Mouse (Mus musculus) kidney, postnatal 0 days (tissue): Measurements from ENCODE around the gene Cep57l1. TPM values are rescaled to one million over a fixed set of nuclear protein-coding genes. Genes with fewer than 3 reads are reported as not detected.
"Not testable (repeated sequence)": the region's sequence is repeated elsewhere in the genome, so short reads cannot be mapped to it uniquely, and the experiment has no call there.

Source experiments
- ATAC-seq: fragments of 200-750 bp; cut with Nextera tagmentation; replicated peaks from 2 replicates; pipeline ENCODE4 v1.8.0; 2017; ENCODE audit warnings: low read depth, moderate number of reproducible peaks, moderate TSS enrichment, moderate library complexity; ENCODE audit not compliant: low FRiP score
- DNase-seq: peaks from one replicate; pipeline ENCODE4 v3.0.0-alpha.2; 2016; ENCODE audit warnings: low spot score
- H3K27ac ChIP-seq: fragments of 300-500 bp; sonication (generic); 2 replicates; pipeline ENCODE4 v1.5.1; 2014; ENCODE audit warnings: mild to moderate bottlenecking
- H3K27me3 ChIP-seq: fragments of 300-500 bp; sonication (generic); 2 replicates; pipeline ENCODE4 v1.6.1; 2014; ENCODE audit warnings: low read length, mixed read lengths; ENCODE audit not compliant: insufficient read depth
- H3K36me3 ChIP-seq: fragments of 300-500 bp; sonication (generic); 2 replicates; pipeline ENCODE4 v1.6.1; 2014; ENCODE audit warnings: low read length, mixed read lengths; ENCODE audit not compliant: insufficient read depth
- H3K4me1 ChIP-seq: fragments of 300-500 bp; sonication (generic); replicated peaks from 2 replicates; pipeline ENCODE4 v1.6.1; 2014; ENCODE audit warnings: antibody characterized with exemption, low read length, mixed read lengths; ENCODE audit not compliant: insufficient read depth
- H3K4me2 ChIP-seq: fragments of 300-500 bp; sonication (generic); 2 replicates; pipeline ENCODE4 v1.6.1; 2014; ENCODE audit warnings: mild to moderate bottlenecking, low read length, moderate library complexity, mixed read lengths
- H3K4me3 ChIP-seq: fragments of 300-500 bp; sonication (generic); replicated peaks from 2 replicates; pipeline ENCODE4 v1.5.1; 2014; ENCODE audit warnings: low read depth, low read length
- H3K9ac ChIP-seq: fragments of 300-500 bp; sonication (generic); 2 replicates; pipeline ENCODE4 v1.6.1; 2014; ENCODE audit warnings: low read depth, low read length
- H3K9me3 ChIP-seq: fragments of 300-500 bp; sonication (generic); replicated peaks from 2 replicates; pipeline ENCODE4 v1.6.1; 2016; ENCODE audit warnings: low read length, inconsistent platforms, mixed read lengths
- CTCF ChIP-seq: IDR thresholded peaks from 2 replicates; pipeline ENCODE4 v1.5.1; 2016; ENCODE audit warnings: antibody characterized with exemption, low read depth, mild to moderate bottlenecking, moderate library complexity
- WGBS: fragments of 180-500 bp; shearing (Covaris S2); extraction: QIAGEN DNeasy Blood & Tissue Kit; methylation state at CpG from one replicate; pipeline ENCODE4 v1.1.7; 2014; 5-methylcytosine and 5-hydroxymethylcytosine counted together
- polyA plus RNA-seq: library from polyadenylated mRNA; unstranded; fragments of >200 nt; fragmentation: Nextera tagmentation; extraction: Ambion mirVana; gene quantifications from 2 replicates; pipeline ENCODE4 v1.2.1, GENCODE M21; 2015

The Cep57l1 gene
- polyA plus RNA-seq, 1 experiment from 2014 or later = 10.1 TPM

GRCm38 (mm10) chr10:41825996-41826395 is 16.3 kb upstream of the Cep57l1 start:
- no peak overlapping the region for H3K4me2 ChIP-seq
- no peak for ATAC-seq

DNA sequence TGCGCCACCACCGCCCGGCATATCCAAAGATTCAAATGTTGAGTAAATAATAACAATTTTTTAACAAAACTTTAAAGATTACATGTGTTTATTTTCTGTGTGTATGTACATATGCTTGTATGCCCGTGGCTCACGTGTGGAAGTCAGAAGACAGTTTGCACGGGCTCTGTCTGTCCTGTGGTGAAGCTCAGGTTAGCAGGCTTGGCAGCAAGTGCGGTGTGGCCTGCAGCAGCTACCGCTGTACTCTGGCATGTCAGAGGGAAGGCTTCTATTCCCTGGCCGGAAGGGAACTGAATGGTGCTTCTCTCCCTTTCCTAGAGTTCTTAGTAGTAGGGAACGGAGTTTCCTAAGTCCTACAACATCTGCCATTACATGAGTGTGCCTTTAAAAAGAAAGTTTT is 15.4 kb upstream of the Cep57l1 start:
- TF ChIP-seq CTCF = no peak
- no peaks in the 10 kb centered on the region for H3K27me3 ChIP-seq
- no peak overlapping the region for H3K9ac ChIP-seq
- no peaks in the 10 kb centered on the region for H3K9me3 ChIP-seq
- no peaks in the 10 kb centered on the region for H3K36me3 ChIP-seq
- H3K4me1 ChIP-seq = peaks cover 3% of the 10 kb centered on the region; the same call in 1 of the 2 replicates
- H3K4me3 ChIP-seq = no peak overlapping the region
- DNase-seq (no peak), ATAC-seq (no peak)
- WGBS = 86% methylated on average over 10 of the region's 10 CpGs
- no peak overlapping the region for H3K4me2 ChIP-seq
- no peak overlapping the region for H3K27ac ChIP-seq

More at GRCm38 (mm10) chr10:41825996-41826395, 16.3 kb upstream of the Cep57l1 start:
- Histone ChIP-seq H3K36me3 (no peaks in the 10 kb centered on the region), H3K4me3 (no peak overlapping the region), H3K27me3 (no peaks in the 10 kb centered on the region), H3K4me1 (peaks cover 3% of the 10 kb centered on the region; the same call in 1 of the 2 replicates), H3K9ac (no peak overlapping the region), H3K9me3 (no peaks in the 10 kb centered on the region), H3K27ac (no peak overlapping the region)
- WGBS = 86% methylated on average over 4 of the region's 4 CpGs
- TF ChIP-seq CTCF = no peak
- DNase-seq = no peak

DNA sequence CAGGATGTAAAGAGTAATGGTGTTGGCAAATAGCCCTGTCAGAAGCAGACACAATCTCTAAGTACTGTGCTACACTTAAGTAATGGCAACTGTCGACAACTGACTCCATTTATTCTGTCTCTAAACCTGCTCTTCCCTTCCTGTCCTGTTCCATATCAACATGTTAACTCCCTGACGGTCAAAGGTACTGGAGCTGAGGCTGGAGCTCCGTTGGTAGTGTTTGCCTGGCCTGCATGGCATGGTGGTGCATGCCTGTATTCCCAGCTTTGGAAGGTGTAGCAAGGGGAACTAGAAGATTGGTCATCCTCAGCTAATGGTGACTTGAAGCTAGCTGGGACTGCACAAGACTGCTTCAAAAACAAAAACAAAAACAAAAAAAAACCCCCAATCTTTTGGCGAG is 14.2 kb upstream of the Cep57l1 start:
- Histone ChIP-seq H3K27ac (no peak overlapping the region), H3K4me1 (peaks cover 3% of the 10 kb centered on the region; the same call in 1 of the 2 replicates), H3K9me3 (no peaks in the 10 kb centered on the region), H3K4me3 (no peak overlapping the region), H3K36me3 (no peaks in the 10 kb centered on the region), H3K27me3 (no peaks in the 10 kb centered on the region), H3K4me2 (no peak overlapping the region), H3K9ac (no peak overlapping the region)
- ATAC-seq = no peak
- DNase-seq = no peak
- no peak for TF ChIP-seq CTCF
- 83% methylated on average over 4 of the region's 4 CpGs for WGBS

- H3K27ac ChIP-seq, H3K4me2 ChIP-seq, H3K4me1 ChIP-seq, H3K9ac ChIP-seq, H3K9me3 ChIP-seq, ATAC-seq, H3K4me3 ChIP-seq, H3K36me3 ChIP-seq, H3K27me3 ChIP-seq, DNase-seq: not testable (repeated sequence)
- WGBS = 88% methylated on average over 2 of the region's 4 CpGs
These were observed 13.6 kb upstream of the Cep57l1 start for GRCm38 (mm10) chr10:41823282-41823675.

DNA sequence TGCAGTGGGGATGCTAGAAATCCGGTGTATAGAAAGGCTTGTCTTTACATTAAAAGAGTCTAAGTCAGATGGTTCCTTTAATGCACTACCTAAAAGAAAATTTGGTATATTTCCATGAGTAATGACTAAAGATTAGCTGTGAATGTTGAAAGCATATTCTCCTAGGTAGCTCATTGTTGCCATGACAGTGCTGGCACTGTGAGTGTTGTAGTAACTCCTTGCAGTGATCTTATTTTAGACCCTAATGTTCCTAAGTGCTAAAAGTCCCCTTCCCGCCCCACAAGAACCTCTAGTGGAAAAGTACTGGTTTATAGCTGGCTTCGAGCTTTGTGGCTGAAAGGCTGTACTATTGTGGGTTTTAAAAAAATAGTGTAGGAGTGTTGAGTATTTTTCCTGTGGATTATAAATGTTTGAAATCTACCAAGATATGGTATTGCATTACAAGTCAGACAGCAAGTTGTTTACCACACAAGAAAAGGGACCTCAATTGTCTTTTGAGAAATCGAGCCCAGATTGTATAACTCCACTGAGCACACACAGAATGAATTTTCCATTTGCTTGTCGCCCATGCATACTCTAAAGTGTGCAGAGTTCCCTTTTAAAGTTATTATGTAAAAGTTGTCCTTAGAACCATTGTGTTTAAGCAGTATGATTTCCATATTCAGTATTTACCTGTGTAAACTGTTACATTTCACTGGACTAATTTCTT is 13.1 kb upstream of the Cep57l1 start:
- Histone ChIP-seq H3K9ac (no peak overlapping the region), H3K27me3 (no peaks in the 10 kb centered on the region), H3K4me1 (no peaks in the 10 kb centered on the region), H3K4me3 (no peak overlapping the region), H3K36me3 (no peaks in the 10 kb centered on the region), H3K27ac (no peak overlapping the region), H3K9me3 (no peaks in the 10 kb centered on the region), H3K4me2 (no peak overlapping the region)
- DNase-seq (no peak), ATAC-seq (no peak)
- WGBS = 73% methylated on average over 5 of the region's 5 CpGs
- no peak for TF ChIP-seq CTCF

DNA sequence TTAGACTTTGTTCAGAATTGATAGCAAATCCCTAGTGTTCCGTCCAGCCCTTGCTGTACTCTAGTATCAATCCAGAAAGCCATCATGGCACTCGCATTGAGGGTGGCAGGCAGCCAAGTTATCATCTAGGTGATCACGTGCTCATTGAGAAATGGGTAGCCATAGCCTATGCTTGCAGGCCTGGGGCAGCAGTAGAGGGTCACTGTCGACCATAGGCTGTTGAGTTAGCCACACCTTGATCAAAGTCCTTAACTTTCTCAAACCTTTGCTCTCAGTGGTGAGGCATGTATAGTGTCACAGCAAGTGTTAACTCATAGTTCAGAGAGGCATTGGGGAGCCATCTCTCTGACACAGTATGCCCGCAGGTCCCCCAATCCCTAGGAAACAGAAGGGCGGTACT is 11.5 kb upstream of the Cep57l1 start:
- H3K9me3 ChIP-seq = no peaks in the 10 kb centered on the region
- H3K4me3 ChIP-seq = no peak overlapping the region
- no peaks in the 10 kb centered on the region for H3K36me3 ChIP-seq
- H3K4me2 ChIP-seq = no peak overlapping the region
- H3K27me3 ChIP-seq = no peaks in the 10 kb centered on the region
- H3K9ac ChIP-seq = no peak overlapping the region
- DNase-seq (no peak), ATAC-seq (no peak)
- no peak overlapping the region for H3K27ac ChIP-seq
- H3K4me1 ChIP-seq = no peaks in the 10 kb centered on the region
- WGBS = 92% methylated on average over 6 of the region's 6 CpGs
- TF ChIP-seq CTCF = no peak

- Histone ChIP-seq H3K27me3 (no peaks in the 10 kb centered on the region), H3K36me3 (no peaks in the 10 kb centered on the region), H3K4me1 (no peaks in the 10 kb centered on the region), H3K27ac (no peak overlapping the region), H3K9ac (no peak overlapping the region), H3K9me3 (no peaks in the 10 kb centered on the region), H3K4me2 (no peak overlapping the region), H3K4me3 (no peak overlapping the region)
- 94% methylated on average over 5 of the region's 5 CpGs for WGBS
- ATAC-seq (no peak), DNase-seq (no peak)
- no peak for TF ChIP-seq CTCF
These were observed 10.7 kb upstream of the Cep57l1 start for GRCm38 (mm10) chr10:41820401-41820800.
